Mouse (Mus musculus) spleen, postnatal 4 days (tissue): ENCODE measurements around the gene Rab30.
"Not testable (repeated sequence)": the region's sequence is repeated elsewhere in the genome, so short reads cannot be mapped to it uniquely, and the experiment has no call there.

Experiments
- DNase-seq, 2 experiments: peaks; one replicate each; pipeline ENCODE4 v3.0.0; 2022; ENCODE audit warnings: low spot score in 2 of 2

The Rab30 gene

GRCm38 (mm10) chr7:92750395-92750794 lies 9.0 kb downstream of the Rab30 start:
- DNase-seq: no peak

DNA sequence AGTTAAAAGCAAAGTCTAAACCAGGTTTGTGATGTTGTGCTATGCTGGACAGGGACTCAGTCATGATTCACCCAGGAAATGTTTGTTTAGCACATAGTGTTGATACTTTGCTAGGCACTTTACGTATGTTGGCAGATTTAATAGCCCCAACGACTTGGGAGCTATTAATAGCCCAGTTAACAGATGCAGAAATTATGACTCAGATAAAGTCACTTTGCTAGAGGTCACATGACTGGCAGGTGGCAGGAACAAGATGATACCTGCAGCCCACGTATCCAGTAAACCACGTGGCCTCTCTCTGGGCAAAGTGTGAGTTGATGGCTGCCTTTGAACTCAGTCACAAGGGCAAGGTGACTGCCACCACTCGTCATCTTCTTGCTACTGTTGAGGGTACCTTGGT lies 16.7 kb downstream of the Rab30 start:
- no peak for DNase-seq

GRCm38 (mm10) chr7:92760651-92761050 lies 19.2 kb downstream of the Rab30 start:
- DNase-seq: no peak

DNA sequence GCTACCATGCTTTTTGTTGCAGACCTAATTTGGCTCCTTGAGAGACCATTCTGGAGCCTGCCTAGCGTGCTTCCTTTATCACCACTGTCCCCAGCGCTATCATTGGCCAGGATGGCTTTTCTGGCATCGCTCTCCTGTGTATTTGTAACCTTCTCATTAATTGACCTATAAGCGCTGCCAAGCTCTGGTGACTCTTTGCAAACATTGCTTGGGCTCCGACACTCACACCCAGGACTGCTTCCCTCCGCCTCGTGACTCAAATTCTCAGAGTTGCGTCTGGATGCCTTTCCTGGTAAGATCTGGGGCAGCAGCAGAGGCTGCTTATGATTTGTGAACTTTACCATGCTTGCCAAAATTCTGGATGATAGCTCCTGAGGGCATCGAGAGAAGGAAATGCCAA lies 19.8 kb downstream of the Rab30 start:
- DNase-seq: no peak

GRCm38 (mm10) chr7:92765426-92765825 lies 24.0 kb downstream of the Rab30 start:
- DNase-seq: no peak

DNA sequence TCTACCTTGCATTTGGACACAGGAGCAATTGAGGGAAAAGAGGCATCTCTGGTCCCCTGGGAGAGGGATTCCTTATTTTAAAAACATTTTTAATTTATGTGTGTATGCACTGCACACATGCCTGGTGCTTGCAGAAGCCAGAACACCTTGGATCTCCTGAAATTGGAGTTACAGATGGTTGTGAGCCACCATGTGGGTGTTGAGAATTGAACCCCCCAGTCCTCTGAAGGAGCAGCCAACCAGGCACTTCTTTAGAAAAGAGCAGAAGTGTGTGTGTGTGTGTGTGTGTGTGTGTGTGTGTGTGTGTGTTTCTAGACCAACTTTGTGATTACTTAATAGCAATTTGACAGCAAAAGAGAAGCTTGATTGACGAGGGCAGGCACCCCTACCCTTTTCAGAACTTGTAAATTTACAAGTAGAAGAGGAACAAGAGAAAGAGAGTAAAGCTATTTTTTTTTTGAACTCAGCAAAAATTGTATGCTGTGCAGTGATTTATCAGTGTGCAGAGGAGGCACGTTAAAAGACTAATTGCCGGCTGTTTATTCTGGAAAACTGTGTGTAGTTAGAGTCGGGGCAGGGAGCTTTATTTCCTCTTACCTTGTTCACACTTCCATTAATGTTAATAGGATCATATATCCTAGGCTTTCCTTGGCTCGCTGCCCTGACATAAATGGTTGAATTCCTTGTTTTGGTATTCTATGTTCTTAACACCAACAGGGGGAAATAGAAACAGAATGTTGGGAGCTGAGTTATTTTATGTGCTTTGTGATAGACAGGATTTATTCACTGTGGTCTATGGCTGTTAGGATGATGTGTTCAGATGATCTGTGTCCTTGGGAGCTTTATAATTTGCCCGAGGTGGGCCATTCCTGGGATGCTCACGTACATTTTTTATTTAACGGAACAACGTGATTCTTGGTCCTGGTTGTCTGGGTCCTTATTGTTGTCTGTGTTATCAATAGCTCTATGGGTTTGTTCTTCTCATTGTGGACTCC lies 25.0 kb downstream of the Rab30 start:
- DNase-seq: no peak

GRCm38 (mm10) chr7:92768116-92768515 lies 26.7 kb downstream of the Rab30 start:
- not testable (repeated sequence) for DNase-seq

DNA sequence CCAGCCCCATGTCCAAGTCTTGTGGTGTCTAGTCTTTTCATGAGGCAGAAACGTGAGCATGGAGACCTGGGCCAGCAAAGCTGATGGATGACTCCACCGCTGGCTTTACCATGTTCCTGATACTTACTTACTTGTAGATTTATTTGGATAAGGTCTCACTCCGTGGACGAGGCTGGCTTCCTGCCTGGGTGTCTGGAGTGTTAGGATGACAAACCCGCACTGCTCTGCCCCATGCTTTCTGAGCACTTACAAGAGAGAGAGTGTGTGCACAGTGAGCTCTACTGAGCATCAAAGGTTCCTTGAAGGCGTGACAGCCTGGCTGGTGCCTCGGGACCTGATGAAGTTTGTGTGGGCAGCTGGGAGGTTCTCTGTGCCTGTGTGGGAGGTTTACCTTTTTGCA lies 27.5 kb downstream of the Rab30 start:
- DNase-seq: no peak

GRCm38 (mm10) chr7:92773006-92773405 lies 31.6 kb downstream of the Rab30 start:
- no peak for DNase-seq

GRCm38 (mm10) chr7:92773596-92773995 lies 32.2 kb downstream of the Rab30 start:
- no peak for DNase-seq

DNA sequence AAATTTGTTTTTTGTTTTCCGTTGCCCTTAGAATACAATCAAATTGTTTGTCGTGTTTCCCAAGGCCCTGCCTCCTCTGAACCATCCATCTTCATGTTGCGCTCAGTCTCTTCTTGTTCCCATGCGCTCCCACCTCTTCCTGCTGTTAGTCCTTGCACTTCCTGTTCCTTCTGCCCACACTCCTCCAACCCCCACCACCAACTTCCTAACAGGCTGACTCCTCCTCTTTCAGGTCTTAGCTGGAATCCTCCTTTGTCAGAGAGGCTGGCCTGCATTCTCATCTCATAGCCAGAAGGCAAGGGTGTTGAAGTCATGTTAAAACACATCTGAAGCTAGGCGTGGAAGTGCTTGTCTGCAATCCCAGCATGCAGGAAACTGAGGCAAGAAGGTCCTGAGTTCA lies 33.3 kb downstream of the Rab30 start:
- DNase-seq: no peak

- no peak for DNase-seq
These were observed 34.3 kb downstream of the Rab30 start for GRCm38 (mm10) chr7:92775703-92776102.

DNA sequence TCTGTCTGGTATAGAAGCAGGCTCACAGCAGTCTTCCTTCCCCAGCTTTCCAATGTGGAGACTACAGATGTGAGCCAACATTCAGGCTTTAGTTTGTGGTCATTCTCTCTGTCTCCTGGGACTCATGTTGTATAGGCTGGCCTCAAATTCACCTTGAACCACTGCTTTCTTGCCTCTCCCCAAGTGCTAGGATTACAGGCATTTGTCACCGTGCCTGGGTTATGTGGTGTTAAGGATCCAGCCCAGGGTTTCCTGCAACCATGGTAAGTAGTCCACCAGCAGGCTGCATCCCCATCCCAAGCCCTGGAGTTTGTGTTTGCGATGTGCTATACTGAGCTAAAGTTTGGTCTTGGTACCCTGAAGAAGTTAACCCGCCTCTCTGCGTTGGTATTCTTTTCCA lies 35.2 kb downstream of the Rab30 start:
- no peak for DNase-seq

DNA sequence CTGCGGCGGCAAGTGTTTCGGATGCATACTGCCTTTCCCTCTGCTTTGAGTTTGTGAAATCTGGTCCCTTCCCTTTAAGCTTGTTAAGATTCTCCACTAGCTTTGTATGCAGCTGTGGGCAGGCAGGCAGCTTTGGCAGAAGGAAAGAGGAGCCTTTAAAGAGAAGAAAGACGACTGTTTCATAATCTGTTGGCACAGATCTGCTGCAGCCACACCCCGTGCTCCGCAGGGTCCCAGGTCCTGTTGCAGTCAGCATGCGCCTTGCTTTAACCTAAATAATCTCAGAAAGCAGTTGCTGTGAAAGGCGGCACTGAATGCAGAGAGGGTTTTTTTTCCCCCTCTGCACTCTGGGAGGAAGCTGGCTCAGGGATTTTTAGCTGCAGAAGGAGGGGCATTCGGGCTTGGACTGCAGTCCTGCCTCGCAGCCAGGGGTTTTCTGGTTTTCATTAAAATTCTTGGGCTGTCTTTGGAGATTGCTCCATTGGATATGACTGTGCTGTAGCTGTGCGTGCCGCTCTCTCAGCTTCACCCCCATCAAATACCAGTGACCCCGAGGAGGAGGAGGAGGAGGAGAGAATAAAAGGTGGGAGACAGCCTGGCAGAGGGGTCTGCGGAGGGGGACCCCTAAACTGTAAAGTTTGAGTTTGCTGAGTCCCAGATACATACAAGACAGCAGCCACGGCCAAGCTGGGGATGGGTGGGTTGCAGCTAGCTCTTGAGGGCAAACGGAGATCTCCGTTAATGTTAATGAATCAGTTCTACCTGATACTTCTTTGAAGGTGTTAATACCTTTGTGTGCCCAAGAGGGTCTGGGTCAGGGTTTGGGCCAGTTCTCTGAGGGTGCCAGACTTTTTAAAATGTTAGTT lies 35.9 kb downstream of the Rab30 start:
- no peak for DNase-seq

DNA sequence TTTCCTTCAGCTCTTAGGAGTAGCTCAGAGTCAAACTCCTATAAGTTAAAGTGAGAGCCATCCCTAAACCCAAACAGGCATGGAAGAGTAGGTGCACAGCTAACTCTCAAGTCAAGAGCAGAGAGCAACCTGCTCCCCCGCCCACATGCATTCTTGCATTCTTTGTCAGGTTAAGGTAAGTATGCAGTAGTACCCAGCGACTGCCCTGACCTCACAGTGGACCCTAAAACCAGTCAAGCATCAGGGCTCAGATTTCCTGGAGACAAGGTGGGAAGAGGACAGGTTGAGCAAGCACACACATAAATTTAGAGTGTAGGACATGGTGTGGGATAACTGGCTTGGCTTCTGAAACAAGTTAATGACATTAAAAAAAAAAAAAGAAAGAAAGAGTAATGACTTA lies 37.7 kb downstream of the Rab30 start:
- DNase-seq: no peak

DNA sequence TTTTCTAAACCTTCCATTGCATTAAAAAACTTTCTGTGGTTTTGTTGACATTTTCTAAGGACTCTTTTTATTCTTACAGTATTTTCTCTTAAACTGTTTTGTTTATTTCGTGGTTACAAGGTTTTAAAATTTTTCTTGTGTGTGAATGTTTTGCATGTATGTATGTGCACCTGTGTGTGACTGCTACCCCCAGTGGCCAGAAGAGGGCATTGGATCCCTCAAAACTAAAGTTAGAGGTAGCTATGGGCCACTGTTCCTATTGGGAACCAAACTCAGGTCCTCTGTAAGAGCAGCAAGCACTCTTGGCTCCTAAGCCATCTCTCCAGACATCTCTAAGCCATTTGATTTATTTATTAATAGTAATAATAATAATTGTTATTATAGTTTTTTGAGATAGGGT lies 40.0 kb downstream of the Rab30 start:
- DNase-seq: no peak

- DNase-seq: no peak
These were observed 40.5 kb downstream of the Rab30 start for GRCm38 (mm10) chr7:92781948-92782347.

- no peak for DNase-seq
These were observed 41.1 kb downstream of the Rab30 start for GRCm38 (mm10) chr7:92782511-92782910.

DNA sequence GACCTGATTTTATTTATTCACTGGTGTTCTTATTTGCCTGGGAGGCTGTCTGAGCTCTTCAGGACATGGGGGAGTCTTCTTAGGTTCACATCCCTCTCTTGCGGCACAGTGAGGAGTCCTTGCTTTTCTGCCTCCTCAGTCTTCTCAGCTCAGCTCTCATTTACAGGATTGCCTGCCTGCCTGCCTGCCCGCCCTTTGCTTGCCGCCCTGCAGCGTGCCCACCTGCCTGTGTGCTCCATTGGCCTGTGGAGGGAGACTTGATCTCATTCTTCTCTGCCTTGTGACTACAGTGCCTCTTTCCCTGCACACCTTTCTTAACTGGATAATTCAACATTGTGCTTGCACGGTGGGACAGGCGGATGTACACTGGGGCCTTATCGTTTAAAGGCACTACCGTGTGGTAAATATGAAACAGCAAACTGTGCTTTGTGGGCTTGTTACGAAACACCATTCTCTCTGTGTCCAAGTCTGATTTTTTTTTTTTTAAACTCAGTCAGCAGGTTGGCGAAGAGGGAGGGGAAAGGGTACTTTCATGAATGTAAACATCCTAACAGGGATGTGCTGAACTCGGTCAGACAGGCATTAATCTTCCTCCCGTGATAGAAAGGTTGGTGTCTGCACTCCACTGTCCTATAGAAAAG lies 41.9 kb downstream of the Rab30 start:
- DNase-seq: no peak

GRCm38 (mm10) chr7:92783914-92784313 lies 42.5 kb downstream of the Rab30 start:
- no peak for DNase-seq

DNA sequence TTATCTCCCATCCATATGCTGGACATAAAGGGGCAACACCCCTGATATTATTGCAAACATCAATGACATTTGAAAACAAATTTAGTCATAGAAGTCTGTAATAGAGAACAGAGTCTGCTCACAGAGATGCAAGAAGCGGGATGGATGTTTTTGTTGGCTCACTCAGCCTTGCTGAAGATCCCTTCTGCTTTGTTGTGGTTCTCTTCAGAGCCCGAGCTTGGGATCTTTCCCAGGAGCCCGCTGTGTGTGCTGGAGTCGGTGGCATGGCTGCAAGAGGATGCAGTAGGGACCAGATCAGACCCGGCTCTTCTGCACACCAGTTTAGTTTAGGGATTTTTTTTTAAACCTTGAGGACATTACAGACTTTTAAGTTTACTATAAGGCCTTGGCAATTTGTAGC lies 54.3 kb downstream of the Rab30 start:
- DNase-seq: no peak

DNA sequence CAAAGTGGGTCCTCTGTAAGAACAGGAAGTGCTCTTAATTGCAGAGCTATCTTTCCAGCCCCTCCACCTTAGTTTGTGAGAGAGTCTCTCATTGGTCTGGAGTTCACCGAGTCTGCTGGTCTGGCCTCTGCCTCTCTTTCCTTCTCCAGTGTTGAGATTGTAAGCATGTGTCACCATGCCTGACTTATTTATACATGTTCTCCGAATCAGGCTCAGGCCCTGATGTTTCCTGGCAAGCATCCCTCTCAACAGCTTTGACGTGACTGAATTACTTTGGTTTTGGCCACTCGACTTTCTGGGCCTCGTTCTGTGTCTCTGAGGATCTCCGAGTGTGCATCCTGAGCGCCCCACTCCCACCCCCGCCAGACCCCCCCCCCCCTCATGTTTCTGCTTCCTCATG lies 55.4 kb downstream of the Rab30 start:
- no peak for DNase-seq
